Mouse (Mus musculus): Measurements from ENCODE around the gene Rspo4.

Gene Rspo4

GRCm38 (mm10) chr2:151842648-151843226 is at the start of gene Rspo4:
TSS of gene Rspo4 (plus strand) at chr2:151842927.
- no peak for DNase-seq (ENCODE audit: low read depth, low spot score)

- DNase-seq (ENCODE audit: low read depth, low spot score): no peak
Measured at GRCm38 (mm10) chr2:151815586-151815985, 27.1 kb upstream of the Rspo4 start.

- DNase-seq (ENCODE audit: low read depth, low spot score): no peak
Measured at GRCm38 (mm10) chr2:151862257-151862810, 19.6 kb downstream of the Rspo4 start.

GRCm38 (mm10) chr2:151864941-151865340 is 22.2 kb downstream of the Rspo4 start:
- DNase-seq (ENCODE audit: low read depth, low spot score): no peak

GRCm38 (mm10) chr2:151866487-151866886 is 23.8 kb downstream of the Rspo4 start:
- no peak for DNase-seq (ENCODE audit: low read depth, low spot score)

- no peak for DNase-seq (ENCODE audit: low read depth, low spot score)
Measured at GRCm38 (mm10) chr2:151868196-151868595, 25.5 kb downstream of the Rspo4 start.

GRCm38 (mm10) chr2:151874551-151874950 is 31.8 kb downstream of the Rspo4 start:
- no peak for DNase-seq (ENCODE audit: low read depth, low spot score)

GRCm38 (mm10) chr2:151876012-151876485 is 33.3 kb downstream of the Rspo4 start:
- no peak for DNase-seq (ENCODE audit: low read depth, low spot score)

- no peak for DNase-seq (ENCODE audit: low read depth, low spot score)
Measured at GRCm38 (mm10) chr2:151878645-151879044, 35.9 kb downstream of the Rspo4 start.

- DNase-seq (ENCODE audit: low read depth, low spot score): no peak
Measured at GRCm38 (mm10) chr2:151879760-151880159, 37.0 kb downstream of the Rspo4 start.

- DNase-seq (ENCODE audit: low read depth, low spot score): no peak
Measured at GRCm38 (mm10) chr2:151891031-151891430, 48.3 kb downstream of the Rspo4 start.

GRCm38 (mm10) chr2:151893122-151893774 is 50.5 kb downstream of the Rspo4 start:
- no peak for DNase-seq (ENCODE audit: low read depth, low spot score)

GRCm38 (mm10) chr2:151894209-151894980 is 51.7 kb downstream of the Rspo4 start:
- DNase-seq (ENCODE audit: low read depth, low spot score): peak; percentile 24

GRCm38 (mm10) chr2:151895911-151896310 is 53.2 kb downstream of the Rspo4 start:
- DNase-seq (ENCODE audit: low read depth, low spot score): no peak

- no peak for DNase-seq (ENCODE audit: low read depth, low spot score)
Measured at GRCm38 (mm10) chr2:151898106-151898505, 55.4 kb downstream of the Rspo4 start.

- DNase-seq (ENCODE audit: low read depth, low spot score): no peak
Measured at GRCm38 (mm10) chr2:151900845-151901244, 58.1 kb downstream of the Rspo4 start.

GRCm38 (mm10) chr2:151903267-151903666 is 60.5 kb downstream of the Rspo4 start:
- no peak for DNase-seq (ENCODE audit: low read depth, low spot score)

GRCm38 (mm10) chr2:151903933-151904332 is 61.2 kb downstream of the Rspo4 start:
- no peak for DNase-seq (ENCODE audit: low read depth, low spot score)

GRCm38 (mm10) chr2:151904636-151905035 is 61.9 kb downstream of the Rspo4 start:
- no peak for DNase-seq (ENCODE audit: low read depth, low spot score)

GRCm38 (mm10) chr2:151907020-151907419 is 64.3 kb downstream of the Rspo4 start:
- DNase-seq (ENCODE audit: low read depth, low spot score): no peak

- no peak for DNase-seq (ENCODE audit: low read depth, low spot score)
Measured at GRCm38 (mm10) chr2:151909386-151909785, 66.7 kb downstream of the Rspo4 start.

- no peak for DNase-seq (ENCODE audit: low read depth, low spot score)
Measured at GRCm38 (mm10) chr2:151910498-151910897, 67.8 kb downstream of the Rspo4 start.

Measured in brain, embryonic 18.5 days (tissue).